Mouse (Mus musculus) adrenal gland, postnatal 10 days (tissue): ENCODE results near the gene 4931406C07Rik. TPM values are rescaled to one million over a fixed set of nuclear protein-coding genes. Genes with fewer than 3 reads are reported as not detected.

Source experiments
- DNase-seq: peaks from one replicate; pipeline ENCODE4 v3.0.0; 2021; ENCODE audit warnings: mixed read lengths
- microRNA-seq: library from miRNA; unstranded; fragments of <30 nt; microRNA quantifications from one replicate; pipeline ENCODE4 v1.2.0, GENCODE M21; 2021
- total RNA-seq, 2 experiments: library from RNA; stranded (reverse); gene quantifications; 2 replicates each; pipeline ENCODE4 v1.2.3; 2021

4931406C07Rik gene
- total RNA-seq, 2 experiments from 2014 or later: 126 to 134 TPM

DNA sequence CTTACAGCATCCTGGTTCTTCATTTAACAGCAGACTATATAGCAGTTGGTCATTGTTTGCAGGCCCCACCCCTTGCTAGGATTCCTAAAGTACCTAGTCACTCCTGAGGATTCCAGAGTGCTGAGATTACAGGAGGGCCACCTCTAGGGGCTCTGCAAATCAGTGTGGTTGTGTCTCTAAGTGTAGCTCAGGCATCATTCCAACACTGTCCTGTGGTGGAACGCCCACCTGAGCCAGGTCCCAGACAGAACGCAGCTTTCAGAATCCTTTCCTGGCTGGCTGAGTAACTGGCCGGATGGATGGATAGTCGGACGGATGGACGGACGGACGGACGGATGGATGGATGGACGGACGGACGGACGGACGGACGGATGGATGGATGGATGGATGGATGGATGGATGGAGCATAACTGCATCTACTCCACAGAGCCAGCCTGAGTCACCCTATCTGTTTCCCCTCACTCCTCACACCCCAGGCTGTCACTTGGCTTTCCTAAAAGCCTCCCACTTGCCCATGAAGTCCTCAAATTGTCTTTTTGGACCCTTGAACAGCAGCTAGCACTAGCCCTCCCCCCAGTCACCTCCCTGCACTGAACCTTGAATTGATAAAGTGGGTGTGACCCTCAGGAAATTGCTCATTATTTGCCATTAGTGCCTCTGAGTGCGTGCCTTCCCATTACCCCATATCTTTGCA, 67.8 kb downstream of the 4931406C07Rik start:
- no peak for DNase-seq

- no peak for DNase-seq
These were observed 68.5 kb downstream of the 4931406C07Rik start for GRCm38 (mm10) chr9:15237516-15238296.

DNA sequence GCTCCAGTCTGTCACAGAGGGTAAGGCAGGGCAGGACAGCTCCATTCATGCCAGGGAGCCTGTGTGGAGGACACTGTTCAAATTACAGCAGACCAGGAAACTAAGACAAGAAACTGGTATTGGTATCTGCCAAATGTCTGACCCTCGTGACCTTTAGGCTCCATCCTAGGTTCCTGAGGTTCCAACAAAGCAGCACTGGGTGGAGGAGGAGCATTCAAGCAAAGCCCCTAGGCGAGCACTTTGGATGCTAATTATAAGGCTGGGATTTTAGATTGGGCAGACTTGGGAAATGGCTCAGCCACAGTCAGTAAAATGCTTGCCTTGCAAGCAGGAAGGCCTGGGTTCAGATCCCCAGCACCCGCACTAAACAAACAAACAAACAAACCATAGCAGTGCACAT, 70.3 kb downstream of the 4931406C07Rik start:
- no peak for DNase-seq

GRCm38 (mm10) chr9:15233604-15234003, 72.6 kb downstream of the 4931406C07Rik start:
- no peak for DNase-seq

Small RNAs within 50 kb of the gene (microRNA-seq; reads per million reads assigned to microRNA genes)
- gene Gm49349: not detected
- gene mmu-mir-7650: not detected

Other genes with a start within 250 kb of the 4931406C07Rik start
- gene Hephl1, start 194.3 kb downstream of the 4931406C07Rik start, total RNA-seq: under 1 TPM; 0.15 TPM
- 1 to 10 TPM in 1 of 2 experiments, under 1 TPM in 1; 0.63 to 1.4 TPM for gene Vstm5, start 67.4 kb downstream of the 4931406C07Rik start, total RNA-seq
- gene Med17, start 26.5 kb downstream of the 4931406C07Rik start, total RNA-seq: 10 to 100 TPM; 32.9 to 33.2 TPM
- gene Taf1d, start 234 bp downstream of the 4931406C07Rik start, total RNA-seq: 100 to 1,000 TPM in 1 of 2 experiments, 10 to 100 TPM in 1; 97.2 to 112 TPM
- gene Cep295, start 51.3 kb upstream of the 4931406C07Rik start, total RNA-seq: 10 to 100 TPM; 12.4 to 18.6 TPM
- gene Smco4, start 187.0 kb upstream of the 4931406C07Rik start, total RNA-seq: 10 to 100 TPM; 35.0 to 39.0 TPM